Mouse (Mus musculus) heart, adult 8-10 months (tissue): ENCODE measurements at regions not wholly inside any gene's neighbourhood (a gene's known extent, or its start where the extent isn't known, plus 50 kb on each side); places are given as distances from the start of the nearest gene placed in this dataset.
"Not testable (repeated sequence)": the region's sequence is repeated elsewhere in the genome, so short reads cannot be mapped to it uniquely, and the experiment has no call there.

Source experiments
- DNase-seq: peaks from one replicate; pipeline ENCODE4 v3.0.0; 2022; ENCODE audit warnings: low spot score

DNA sequence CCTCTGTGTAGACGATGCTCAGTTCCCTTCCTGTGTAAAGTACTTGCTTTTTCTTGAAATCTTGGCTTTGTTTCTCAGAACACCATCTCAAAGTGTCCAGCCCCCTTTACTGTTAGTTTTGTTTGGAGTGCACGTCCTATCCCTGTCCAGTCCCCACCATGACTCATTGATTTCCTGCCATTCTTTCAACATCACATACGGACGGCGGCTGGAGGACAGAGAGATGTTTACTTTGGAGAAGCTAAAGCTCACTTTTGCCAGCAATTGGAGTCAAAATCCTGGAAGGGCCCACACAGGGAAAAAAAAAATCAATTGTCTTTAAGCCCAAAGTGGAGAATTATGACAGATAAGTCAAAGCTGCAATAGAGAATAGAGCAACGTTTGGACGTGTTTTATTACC lies 51.8 kb downstream of the Gm5426 start:
- DNase-seq: peak; percentile 86

DNA sequence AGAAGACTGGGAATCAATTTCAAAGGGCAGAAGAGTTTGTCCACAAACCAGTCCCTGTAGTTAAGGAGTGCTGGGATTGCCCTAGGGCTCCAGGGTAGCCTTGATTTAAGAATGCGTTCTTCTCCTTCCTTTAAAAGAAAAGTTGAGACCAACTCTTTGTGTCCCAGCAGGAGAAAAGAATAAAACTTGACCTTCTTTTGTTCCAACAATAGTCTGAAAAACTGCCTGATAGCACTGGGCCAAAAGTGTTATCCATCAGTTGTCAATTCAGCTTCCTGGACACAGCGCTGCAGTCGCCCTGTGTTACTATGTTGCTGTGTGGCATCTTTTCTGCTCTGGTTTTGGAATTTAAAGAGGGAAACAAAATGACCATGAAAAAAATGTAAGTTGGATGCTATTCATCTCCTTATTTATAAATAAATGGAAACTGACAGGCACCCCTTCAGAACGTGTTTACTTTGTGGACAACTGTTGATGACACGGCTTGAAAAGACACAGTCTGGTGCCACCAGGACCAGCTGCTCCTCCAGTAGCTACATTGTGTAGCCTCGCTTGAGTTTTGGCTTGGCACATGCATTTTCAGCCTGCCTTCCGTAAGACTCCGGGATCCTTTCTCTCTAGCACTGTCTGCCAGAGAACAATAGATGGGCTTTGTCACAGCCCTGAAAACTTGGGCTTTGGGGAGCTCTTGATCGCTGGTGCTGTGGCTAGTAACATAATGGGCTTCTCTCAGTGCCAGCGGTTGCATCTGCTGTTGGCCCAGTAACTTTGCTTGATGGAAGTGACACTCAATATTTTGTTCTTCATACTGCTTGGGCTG lies 54.0 kb downstream of the Gm5426 start:
- DNase-seq: no peak

DNA sequence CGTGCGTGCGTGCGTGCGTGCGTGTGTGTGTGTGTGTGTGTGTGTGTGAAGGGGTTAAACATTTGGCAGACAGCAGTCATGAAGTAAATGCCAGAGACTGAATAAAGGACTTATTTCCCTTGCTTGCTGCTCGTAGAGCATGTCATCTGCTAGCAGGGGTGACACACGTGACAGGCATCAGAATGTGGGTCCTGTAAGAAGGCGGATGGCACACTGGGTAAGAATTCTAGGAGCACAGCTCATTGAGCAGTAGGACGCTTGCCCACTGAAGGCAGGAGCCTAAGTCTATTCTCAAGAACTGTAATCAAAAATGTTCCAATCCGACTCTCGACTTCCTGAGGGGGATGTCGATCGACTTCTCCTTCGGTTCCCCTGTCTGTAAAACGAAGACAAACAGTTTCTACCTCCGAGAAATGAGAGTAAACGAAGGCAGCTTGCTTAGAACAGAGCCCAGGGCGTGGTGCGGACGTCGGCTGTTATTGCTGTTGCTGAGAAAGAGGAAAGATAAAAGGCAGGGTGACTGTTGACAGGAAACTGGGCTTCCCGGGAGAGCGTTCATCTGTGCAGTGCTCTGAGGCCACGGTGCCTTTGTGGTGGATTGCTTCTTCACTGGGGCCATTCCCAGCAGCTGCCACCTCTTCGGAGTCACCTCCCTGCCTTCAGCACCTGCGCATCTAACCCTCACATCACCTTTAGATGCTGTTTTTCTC lies 64.7 kb downstream of the Gm5426 start:
- DNase-seq: no peak

DNA sequence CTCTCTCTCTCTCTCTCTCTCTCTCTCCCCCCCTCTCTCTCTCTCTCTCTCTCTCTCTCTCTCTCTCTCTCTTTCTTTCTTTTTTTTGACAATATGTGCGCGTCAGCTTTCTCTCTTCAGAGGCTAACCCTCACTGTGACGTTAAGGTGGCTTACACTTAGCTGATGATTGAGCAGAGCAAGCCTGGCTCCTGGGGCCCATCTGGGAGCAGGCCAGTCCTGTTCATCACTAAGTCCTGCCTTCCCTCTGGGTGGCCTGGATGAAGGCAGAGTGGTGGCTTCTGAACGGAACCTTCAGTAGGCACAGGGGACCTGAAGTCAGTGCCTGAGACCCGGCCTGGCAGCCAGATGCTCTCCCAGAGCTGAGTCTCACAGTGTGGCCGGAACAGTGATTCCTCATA lies 65.5 kb downstream of the Gm5426 start:
- DNase-seq: no peak

DNA sequence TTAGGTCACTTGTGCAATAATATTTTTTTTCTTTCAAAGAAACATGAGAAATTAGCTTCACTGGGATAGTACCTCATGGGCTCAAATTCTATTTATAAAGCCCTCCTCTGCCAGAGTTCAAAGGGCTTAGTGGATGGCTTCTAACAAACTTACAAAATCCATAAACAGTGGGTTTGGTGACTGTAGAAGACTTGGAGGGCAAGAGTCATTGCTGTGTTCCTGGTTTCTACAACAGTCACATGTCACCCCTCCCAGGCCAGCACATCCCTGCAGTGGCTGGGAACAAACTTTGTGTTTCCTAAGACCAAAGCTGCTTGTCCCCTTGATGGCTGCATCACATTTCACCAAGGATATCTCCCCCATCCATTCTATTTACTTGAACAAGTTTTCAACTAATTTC lies 66.5 kb downstream of the Gm5426 start:
- no peak for DNase-seq

DNA sequence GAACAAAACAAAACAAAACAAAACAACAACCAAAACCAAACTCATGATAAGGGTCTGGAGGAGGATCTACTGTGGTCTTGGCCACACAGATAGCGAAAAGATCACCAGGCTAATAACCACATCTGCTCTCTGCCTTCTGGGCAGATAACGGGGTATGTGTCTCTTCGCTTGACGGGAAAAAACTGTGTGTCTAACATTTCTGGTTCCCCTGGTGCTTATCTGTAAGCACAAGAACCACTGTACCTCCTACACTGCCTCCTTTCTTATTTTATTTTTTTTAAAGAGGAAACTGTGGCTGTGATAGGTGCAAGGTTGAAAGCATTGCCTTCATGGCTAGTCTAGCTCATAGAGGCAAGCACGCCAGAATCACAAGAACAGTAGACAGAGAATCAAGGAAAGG lies 67.8 kb downstream of the Gm5426 start:
- DNase-seq: no peak

DNA sequence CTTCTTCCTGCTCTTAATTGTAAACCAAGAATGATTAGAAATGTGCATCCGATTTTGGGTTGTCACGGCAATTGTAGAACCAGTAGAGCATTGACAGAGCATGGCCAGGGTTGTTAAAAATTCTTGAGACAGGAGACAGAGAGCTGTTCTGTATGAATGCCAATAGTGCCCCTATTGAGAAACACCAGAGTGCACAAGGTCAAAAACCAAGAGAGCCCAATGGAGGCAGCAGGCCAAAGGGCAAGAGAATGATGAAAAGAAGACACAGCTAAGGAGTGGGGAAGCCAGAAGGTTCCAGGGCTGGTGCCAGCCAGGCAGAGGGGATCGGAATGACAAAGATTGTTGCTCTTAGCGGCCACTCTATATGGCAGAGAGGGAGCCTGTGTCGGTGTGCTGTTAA lies 72.8 kb downstream of the Gm5426 start:
- DNase-seq: no peak

DNA sequence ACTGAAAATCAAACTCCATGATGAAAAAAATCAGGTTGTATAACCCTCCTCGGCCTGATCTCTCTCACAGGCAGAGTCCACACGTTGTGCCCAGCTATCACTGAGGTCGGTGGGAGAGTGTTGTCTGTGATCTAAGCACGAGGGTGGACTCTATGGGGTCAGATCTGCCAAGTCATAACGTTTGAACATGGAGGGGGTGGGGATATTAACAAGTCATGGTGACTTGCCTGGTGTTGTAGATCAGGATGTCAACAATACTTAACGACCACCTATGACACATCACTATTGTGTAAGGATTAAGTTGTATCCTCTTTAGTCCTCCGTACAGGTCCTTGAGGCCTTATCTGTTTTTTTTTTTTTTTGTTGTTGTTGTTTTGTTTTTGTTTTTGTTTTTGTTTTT lies 74.8 kb downstream of the Gm5426 start:
- DNase-seq: no peak

DNA sequence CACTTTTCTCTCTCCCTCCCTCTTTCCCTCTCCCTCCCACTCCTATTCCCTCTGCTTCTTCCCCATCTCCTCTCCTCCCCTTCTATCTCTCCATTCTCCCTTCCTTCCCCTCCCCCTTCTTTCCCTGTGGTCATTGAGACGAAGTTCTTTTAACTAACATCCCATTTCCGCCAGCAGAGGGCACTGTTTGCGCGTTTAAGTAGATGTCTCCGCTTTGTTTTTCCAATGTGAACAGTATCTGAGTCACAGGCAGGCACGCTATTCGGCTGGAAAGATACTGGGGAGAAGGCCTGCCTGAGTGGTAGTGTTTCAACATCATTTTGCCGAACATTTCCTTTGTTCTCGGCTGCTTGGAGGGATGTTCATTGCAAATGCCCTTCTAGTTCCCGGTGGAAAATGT lies 77.5 kb downstream of the Gm5426 start:
- DNase-seq: peak; percentile 94

DNA sequence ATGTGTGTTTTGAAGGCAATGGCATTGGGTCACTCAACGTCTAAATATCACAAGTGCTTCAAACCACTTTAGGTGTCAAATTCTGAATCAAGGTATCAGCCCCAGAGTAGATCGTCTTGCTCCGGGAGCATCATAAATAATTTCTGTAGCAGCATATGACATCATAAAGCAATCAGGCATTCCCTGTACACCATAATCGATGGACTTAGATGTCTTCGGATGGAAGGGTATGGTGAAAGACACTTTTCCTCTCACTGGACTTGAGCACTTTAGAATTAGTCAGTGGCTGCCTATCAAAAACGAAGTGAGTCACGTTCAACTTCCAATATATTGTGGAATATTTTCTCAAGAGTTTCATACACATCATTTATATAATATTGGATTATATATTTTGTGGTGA lies 77.9 kb downstream of the Gm5426 start:
- DNase-seq: no peak

DNA sequence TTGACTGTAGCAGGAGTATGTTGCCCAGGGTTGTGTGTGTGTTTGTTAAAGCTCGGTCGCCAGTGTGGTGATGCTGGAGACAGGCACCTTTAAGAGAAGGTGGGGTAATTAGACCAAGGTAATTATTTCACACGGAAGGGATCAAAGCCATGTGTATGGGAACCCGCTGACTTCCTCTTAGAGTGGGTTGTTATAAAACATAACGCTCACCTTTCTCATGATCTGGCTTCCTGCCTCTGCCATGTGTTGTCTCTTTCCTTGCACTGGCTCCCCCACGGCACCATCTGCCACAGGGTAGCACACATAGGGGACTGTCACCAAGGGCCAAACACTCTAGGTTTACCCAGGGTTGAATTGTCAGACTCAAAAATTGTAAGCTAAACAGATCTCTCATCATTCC lies 78.5 kb downstream of the Gm5426 start:
- DNase-seq: no peak

DNA sequence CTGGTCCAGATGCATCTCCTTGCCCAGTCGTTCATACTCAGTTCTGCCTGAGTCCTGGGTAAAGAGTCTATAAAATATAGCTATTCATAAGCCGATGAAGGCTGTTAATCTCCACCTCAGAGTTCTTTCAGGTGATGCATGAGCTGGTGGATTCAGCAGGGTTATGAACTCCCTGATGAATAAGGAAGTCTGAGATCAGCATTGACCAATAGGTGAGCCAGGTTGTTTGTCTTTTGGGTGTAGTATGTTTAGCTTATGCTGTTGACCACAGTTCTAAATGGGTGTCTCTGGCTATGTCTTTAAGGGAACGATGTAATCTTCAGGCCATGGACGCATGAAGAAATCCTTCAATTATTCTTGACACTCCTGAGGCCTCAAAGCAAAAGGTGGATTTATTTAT lies 84.3 kb downstream of the Gm5426 start:
- no peak for DNase-seq

DNA sequence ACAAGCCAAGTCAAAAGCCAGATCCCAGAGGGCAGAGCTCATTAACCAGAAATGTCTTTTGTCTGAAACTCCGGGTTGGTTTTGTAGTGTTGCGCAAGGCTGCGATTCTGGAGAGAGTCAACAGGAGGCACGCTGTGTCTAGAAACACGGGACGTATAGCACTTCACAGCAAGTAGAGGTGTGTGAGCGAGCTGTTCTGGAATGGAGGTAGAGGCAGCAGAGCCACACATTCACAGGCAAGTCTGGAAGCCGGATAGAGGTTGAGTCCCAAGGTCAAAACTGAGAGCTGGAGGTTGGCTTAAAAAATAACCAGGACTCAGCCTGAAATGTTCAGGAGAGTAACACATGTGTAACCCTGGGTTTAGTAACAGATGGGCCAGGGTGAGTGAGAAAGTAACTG lies 94.0 kb downstream of the Gm5426 start:
- no peak for DNase-seq

DNA sequence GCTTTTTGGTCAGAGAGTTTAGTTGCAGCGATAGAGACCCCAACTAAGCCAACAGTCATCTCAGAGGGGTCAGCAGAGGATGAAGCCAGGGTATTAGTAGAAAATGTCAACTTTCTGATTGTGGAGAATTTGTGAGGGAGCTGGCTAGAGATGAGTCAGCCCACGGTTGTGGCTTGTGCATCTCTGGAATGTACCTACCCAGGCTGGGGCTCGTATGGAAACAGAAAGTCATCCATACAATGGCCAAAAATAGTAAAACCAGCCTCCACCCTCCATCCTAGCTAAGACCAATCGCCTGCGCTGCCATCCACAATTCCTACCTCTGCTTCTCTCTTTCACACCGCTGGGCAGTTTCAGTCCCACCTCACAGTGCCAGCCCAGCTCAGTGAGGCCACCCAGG lies 94.9 kb downstream of the Gm5426 start:
- no peak for DNase-seq

DNA sequence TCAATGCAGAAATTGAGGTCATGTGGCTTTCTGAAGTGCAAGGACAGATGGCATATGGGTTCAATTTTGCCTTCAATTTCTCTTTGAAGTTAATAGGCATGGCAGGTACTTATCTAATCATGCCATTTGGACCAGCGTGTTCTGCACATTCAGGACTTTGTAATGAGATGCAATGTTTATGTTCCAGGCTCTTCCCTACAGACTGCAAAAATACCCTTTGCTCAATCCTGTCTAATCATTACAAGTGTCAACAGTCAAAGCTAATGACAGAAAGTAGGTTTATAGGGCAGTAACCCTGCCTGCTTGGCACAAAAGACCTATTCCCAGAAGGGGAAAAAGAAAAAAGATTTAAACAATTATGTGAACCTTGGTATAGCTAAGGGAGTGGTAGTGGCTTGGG lies 96.5 kb downstream of the Gm5426 start:
- DNase-seq: no peak

DNA sequence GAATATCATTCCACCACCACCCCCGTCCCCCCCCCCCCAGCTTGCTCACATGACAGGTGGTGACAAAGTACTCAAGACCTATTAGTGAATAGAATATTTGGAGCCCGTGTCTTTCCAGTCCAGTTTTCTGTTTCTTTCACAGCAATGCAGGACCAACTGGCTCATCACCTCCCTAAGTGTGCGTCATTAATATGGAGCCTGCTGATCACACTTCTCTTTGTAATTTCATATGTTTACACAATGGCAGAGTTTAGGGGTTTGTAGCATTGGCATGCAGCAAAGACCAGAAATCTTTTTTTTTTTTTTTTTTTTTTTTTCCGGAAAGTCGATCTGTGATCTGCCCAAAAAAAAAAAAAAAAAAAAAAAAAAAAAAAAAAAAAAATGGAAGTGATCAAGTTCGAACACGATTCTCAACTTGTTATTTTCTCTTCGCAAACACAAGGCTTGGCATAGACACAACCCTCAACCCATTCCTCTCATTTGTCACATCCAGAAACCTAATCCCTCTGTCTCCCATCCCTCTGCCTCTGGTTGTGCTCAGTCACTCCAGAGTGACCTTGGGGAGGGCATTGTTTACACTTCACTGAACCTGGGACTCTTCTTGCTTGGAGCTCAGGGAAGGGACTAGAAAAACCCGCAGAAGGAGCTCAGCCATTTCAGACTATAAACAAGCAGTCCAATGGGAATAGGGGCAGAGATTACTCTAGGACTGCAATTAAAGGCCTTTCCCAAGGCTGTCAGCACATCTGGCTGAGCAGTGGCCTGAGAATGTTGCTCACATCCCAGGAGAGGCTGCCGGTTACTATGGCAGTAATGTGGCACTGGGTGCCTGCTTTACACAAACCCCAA lies 98.4 kb downstream of the Gm5426 start:
- no peak for DNase-seq

DNA sequence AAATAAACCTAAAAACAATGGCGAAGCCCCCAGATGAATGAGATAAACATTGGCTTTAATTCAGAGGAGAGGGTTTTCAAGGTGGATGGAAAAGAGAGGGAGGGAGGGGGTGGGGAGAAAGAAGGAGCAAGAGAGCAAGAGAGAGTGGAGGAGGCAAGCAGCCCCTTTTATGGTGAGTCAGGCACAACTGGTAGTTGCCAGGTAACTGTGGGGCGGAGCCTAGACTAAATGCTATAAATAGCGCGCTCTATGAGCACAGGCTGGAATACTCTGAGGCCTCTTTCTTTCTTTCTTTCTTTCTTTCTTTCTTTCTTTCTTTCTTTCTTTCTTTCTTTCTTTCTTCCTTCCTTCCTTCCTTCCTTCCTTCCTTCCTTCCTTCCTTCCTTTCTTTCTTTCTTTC lies 99.6 kb downstream of the Gm5426 start:
- DNase-seq: not testable (repeated sequence)

DNA sequence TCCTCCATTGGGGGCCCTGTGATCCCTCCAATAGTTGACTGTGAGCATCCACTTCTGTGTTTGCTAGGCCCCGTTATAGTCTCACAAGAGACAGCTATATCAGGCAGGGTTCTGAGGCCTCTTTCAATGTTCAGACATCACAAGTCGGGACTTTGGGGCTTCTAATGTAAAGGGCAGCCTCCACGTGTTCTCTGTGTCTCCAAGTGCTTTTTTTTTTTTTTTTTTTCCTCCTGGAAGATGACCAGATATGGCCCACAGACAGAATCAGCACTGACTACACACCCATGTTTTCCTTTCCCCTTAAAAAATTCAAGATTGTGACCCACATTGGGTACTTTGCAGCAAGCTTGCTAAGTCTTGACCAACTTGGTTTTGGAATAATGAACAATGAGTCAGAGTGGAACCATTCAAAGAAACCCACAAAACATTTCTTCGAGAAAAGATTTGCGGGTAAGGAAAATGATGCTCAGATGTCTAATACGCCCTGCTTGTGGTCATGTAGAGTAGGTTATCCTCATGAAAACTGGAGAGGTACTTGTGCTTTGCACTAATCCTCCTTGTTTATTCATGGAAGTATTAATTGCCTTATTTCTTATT lies 100.5 kb downstream of the Gm5426 start:
- DNase-seq: no peak

DNA sequence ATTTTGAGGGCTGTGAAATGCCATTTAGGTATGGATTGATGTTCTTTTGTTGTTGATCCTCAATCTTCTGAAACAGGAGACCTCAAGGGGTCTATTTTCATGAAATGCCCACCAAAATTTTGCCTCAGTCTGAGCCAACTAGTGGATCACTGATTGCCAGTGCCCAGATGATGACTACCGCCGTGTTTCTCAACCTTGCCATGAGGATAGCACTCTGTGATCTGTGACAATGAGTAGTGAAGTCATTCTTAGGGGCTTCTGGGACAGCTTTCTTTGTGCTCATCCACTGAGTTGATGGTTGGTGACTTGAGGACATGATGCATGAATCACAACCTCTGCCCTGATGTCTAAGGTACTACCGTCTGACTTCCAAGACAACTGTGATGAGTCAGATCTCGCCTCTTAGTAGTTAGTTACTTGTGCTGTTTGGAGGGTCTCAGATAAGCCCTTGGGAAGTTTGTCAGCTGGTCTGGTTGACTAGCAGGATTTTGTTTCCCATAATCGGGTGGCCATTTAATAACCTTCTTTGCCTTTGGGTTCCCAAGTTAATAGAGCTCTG lies 101.2 kb downstream of the Gm5426 start:
- no peak for DNase-seq

DNA sequence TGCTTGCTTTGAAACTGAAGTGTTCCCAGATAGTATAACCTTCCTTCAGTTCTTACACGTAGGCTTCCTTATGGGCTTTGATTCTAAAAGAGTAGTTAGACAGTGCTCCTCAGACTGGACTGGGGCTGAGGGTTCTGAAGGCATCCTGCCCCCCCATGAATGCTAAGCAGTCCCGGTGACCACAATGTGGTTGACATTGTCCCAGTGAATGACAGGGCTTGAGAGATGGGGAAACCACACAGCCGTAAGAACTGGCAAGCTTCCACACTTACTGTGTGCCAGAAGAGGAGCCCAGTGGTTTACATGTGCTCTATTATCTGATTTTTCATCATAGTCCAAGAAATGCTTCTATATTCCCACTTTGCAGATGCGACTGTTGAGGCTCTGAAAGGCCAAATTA lies 101.8 kb downstream of the Gm5426 start:
- DNase-seq: no peak

DNA sequence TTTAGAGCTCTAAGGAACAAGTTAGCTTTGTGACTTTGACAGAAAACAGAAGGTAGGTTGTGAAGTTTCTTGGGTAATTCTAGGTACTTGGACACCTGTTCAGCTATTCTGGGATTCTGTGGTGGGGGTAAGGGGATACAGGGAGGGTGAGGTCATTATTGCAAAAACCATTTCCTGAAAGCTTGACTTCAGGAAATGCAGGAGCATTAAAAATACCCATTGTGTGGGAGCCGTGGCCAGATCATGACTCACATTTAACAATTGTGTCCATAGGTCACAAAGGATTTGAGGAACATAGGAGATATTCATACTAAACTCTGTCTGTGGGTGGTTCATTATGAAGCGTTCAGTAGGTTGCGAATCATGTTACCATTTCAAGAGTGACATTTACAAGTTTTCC lies 102.4 kb downstream of the Gm5426 start:
- DNase-seq: peak; percentile 63

DNA sequence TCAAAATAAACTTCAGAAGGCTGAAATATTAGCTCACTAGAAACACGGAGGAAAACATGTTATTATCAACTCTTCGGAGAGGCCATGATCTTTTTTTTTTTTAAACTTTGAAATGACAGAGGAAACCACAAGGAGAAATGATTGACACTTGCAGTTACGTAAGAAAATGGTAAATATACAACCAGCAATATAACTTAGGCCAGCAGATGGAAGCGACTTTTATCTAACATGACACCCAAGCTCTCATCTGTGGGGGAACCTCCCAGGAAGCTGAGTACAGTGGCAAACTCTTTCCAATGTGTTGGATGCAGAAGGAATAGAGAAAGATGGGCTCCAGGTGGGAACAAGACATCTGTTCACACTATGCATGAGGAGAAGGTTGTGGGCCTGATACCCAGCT lies 104.2 kb downstream of the Gm5426 start:
- DNase-seq: no peak
